Mouse (Mus musculus) spleen, adult 2 months (tissue): ENCODE results near the gene Akip1. TPM values are rescaled to one million over a fixed set of nuclear protein-coding genes. Genes with fewer than 3 reads are reported as not detected.

Experiments
- DNase-seq, 2 experiments: peaks; one replicate each; pipeline versions ENCODE4 v3.0.0 to v3.0.0-alpha.2; 2012 to 2021; ENCODE audit warnings: low spot score in 2 of 2, low read depth in 1 of 2
- H3K27ac ChIP-seq: fragments of 200-500 bp; 2 replicates; pipeline ENCODE4 v1.5.1; 2012; ENCODE audit warnings: low read length, inconsistent platforms; ENCODE audit not compliant: insufficient read depth
- H3K27me3 ChIP-seq: fragments of 200-500 bp; 2 replicates; pipeline ENCODE4 v1.6.1; 2012; ENCODE audit warnings: mild to moderate bottlenecking, moderate library complexity, low read length, inconsistent platforms; ENCODE audit not compliant: control insufficient read depth, insufficient read depth
- H3K36me3 ChIP-seq: fragments of 200-500 bp; 2 replicates; pipeline ENCODE4 v1.6.1; 2012; ENCODE audit warnings: mild to moderate bottlenecking, low read length, inconsistent platforms; ENCODE audit not compliant: control insufficient read depth, insufficient read depth
- H3K4me1 ChIP-seq: fragments of 200-500 bp; 2 replicates; pipeline ENCODE4 v1.6.1; 2011; ENCODE audit warnings: inconsistent platforms; ENCODE audit not compliant: control insufficient read depth, insufficient read depth, insufficient read length
- H3K4me3 ChIP-seq: fragments of 200-500 bp; 2 replicates; pipeline ENCODE4 v1.5.1; 2011; ENCODE audit warnings: mild to moderate bottlenecking, inconsistent platforms; ENCODE audit not compliant: insufficient read depth, insufficient read length; ENCODE audit errors: extremely low read depth
- CTCF ChIP-seq: fragments of 200-500 bp; IDR thresholded peaks from 2 replicates; pipeline ENCODE4 v1.5.1; 2011; ENCODE audit warnings: mild to moderate bottlenecking, inconsistent platforms; ENCODE audit not compliant: insufficient read depth, insufficient read length, insufficient replicate concordance; ENCODE audit errors: extremely low read depth
- POLR2A ChIP-seq: fragments of 200-500 bp; IDR thresholded peaks from 2 replicates; pipeline ENCODE4 v1.6.1; 2011; ENCODE audit warnings: low read depth, low read length, inconsistent platforms
- WGBS: fragments of 180-500 bp; shearing (Covaris S2); methylation state at CpG from one replicate; pipeline ENCODE4 v1.1.7; 2018; 5-methylcytosine and 5-hydroxymethylcytosine counted together
- polyA plus RNA-seq: library from polyadenylated mRNA; depleted of rRNA; stranded (reverse); fragments of >200 nt; gene quantifications from 2 replicates; pipeline ENCODE4 v1.2.3, GENCODE M21; 2012; rRNA removed

The Akip1 gene
- polyA plus RNA-seq, 1 experiment, result 6.9 TPM

GRCm38 (mm10) chr7:109747747-109748146, 44.3 kb downstream of the Akip1 start:
- 92% methylated on average over 1 of the region's 1 CpGs for WGBS
- H3K4me3 ChIP-seq, result no peak overlapping the region
- H3K27me3 ChIP-seq, result no peaks in the 10 kb centered on the region
- DNase-seq, result no peak
- H3K36me3 ChIP-seq, result peaks cover 9% of the 10 kb centered on the region
- H3K27ac ChIP-seq, result no peak overlapping the region
- TF ChIP-seq CTCF (no peak), POLR2A (no peak)
- H3K4me1 ChIP-seq, result peaks cover 4% of the 10 kb centered on the region; the same call in 1 of the 2 replicates

DNA sequence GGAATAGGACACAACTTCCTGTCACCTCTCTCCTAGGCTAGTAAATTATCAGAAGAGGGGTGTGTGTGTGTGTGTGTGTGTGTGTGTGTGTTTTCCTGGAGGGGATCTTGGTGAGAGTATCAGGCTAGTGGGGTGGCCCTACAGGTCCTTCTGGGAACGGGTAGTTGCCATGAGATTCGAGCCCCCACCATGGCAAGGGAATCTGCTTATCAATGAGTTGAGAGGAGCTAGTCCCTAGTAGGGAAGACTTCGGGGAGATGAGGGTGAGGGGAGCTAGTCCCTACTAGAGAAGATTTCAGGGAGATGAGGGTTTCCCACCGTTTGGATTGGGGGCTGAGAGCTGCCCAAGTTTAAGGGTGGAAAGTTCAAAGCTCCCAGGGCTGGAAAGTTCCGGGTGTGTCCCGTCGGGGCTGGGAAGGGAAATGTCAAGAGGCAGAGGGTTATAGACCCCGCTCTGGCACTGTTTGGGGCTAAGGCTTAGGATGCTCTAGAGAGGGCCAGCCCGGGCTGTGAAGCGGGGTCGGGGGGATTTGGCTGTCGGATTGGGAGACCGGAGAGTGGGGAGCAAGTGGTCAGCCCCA, 48.0 kb downstream of the Akip1 start:
- 5% methylated on average over 13 of the region's 13 CpGs for WGBS
- TF ChIP-seq CTCF, result no peak
- Histone ChIP-seq H3K27ac (peak overlapping the region; percentile 81), H3K4me3 (peak overlapping the region; percentile 98), H3K4me1 (peaks cover 5% of the 10 kb centered on the region; the same call in 1 of the 2 replicates), H3K36me3 (no peaks in the 10 kb centered on the region; the same call in 1 of the 2 replicates), H3K27me3 (no peaks in the 10 kb centered on the region)
- DNase-seq, result no peak

DNA sequence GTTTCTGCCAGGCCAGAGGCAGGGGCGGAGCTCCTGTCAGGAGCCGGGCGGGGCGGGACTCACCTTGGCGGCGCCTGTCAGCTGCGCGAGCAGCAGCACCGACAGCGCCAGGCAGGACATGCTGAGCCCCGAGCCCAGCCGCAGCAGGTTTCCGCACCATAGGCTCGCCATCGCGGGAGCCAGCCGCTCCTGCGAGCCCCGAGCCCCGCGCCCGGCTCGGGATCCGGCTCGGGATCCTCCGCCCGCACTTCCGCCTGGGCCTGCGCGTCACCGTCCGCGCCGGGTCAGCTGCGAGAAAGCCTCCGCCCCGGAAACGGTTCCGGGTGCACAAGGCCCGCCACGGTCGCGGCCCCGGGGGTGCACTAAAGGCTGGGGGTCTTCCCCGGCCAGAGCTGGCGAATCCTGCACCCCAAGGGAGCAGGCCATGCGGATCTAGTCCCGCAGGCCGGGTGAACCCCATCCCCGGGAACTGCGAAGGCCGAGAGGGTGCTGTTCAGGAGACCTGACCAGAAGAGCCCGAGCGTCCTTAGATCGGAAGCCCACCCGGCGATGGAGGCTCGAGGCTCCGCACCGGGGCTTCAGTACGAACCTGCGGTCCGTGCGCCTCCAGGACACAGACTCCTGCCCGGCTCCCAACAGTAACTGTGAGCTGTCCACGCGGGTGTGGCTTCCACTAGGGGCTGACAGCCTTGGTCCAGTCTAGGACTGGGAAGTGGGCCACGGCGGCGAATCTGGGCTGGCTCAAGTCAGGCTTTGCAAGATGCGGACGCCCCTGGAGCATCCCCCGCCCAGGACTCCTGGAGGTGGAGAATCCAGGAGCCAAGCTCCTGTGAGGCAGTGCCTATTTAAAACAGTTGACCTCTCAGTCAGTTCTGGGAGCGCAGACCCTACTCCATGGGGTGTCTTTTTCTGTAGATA, 48.8 kb downstream of the Akip1 start, which contains the start of gene Tmem9b:
Gene Tmem9b, minus strand, starts transcription at position 868 of the 918 bp plus-strand sequence.
- Histone ChIP-seq H3K27ac (peak within 1 kb of the TSS; percentile 81), H3K4me1 (peaks cover 5% of the 10 kb centered on the region; the same call in 1 of the 2 replicates), H3K36me3 (no peaks in the 10 kb centered on the region), H3K27me3 (no peaks in the 10 kb centered on the region), H3K4me3 (peak within 1 kb of the TSS; percentile 98)
- peak; percentile 30 to 75 for DNase-seq
- TF ChIP-seq POLR2A (peak; percentile 18; the same call in 1 of the 2 replicates), CTCF (no peak)
- WGBS, result 2% methylated on average over 74 of the region's 74 CpGs

DNA sequence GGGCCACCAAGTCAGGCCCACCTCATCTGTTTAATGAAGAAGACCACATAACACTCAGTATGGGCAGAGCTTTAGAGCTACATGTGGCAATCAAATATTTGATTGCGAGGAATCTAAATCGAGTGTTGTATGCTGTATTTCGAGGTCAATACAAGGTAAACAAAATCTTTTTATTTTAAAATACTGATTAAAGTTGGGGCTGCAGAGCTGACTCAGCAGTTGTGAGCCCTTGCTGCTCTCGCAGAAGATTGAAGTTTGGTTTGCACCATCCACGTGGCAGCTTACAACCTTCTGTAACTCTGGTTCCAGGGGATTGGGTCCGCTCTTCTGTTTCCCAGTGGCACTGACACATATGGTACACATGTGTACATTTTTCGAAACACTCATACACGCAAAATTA, 50.5 kb downstream of the Akip1 start:
- Histone ChIP-seq H3K27ac (no peak overlapping the region), H3K27me3 (no peaks in the 10 kb centered on the region), H3K36me3 (no peaks in the 10 kb centered on the region), H3K4me1 (peaks cover 5% of the 10 kb centered on the region; the same call in 1 of the 2 replicates), H3K4me3 (no peak overlapping the region)
- TF ChIP-seq CTCF (no peak), POLR2A (no peak)
- no peak for DNase-seq
- 95% methylated on average over 8 of the region's 8 CpGs for WGBS

GRCm38 (mm10) chr7:109756291-109756690, 52.8 kb downstream of the Akip1 start:
- H3K27ac ChIP-seq, result no peak overlapping the region
- no peak overlapping the region for H3K4me3 ChIP-seq
- DNase-seq, result no peak
- TF ChIP-seq POLR2A (no peak), CTCF (no peak)
- WGBS, result 99% methylated on average over 3 of the region's 3 CpGs
- no peaks in the 10 kb centered on the region for H3K27me3 ChIP-seq
- H3K4me1 ChIP-seq, result peaks cover 2% of the 10 kb centered on the region; the same call in 1 of the 2 replicates
- no peaks in the 10 kb centered on the region for H3K36me3 ChIP-seq

Other genes with a start within 250 kb of the Akip1 start
- 0.06 and 0.08 TPM in 2 replicates for gene Trim66, start 195.6 kb upstream of the Akip1 start, polyA plus RNA-seq
- 448 and 545 TPM in 2 replicates for gene Rpl27a, start 184.5 kb upstream of the Akip1 start, polyA plus RNA-seq
- gene St5, start 85 bp upstream of the Akip1 start, polyA plus RNA-seq, result 29.9 and 34.6 TPM in 2 replicates
- gene BC051019, start 20.2 kb downstream of the Akip1 start, polyA plus RNA-seq, result 0.08 and 0.15 TPM in 2 replicates
- 0.16 and 0.23 TPM in 2 replicates for gene Ascl3, start 28.0 kb downstream of the Akip1 start, polyA plus RNA-seq
- 18.3 and 24.5 TPM in 2 replicates for gene Tmem9b, start 49.2 kb downstream of the Akip1 start, polyA plus RNA-seq
- gene Nrip3, start 78.3 kb downstream of the Akip1 start, polyA plus RNA-seq, result 0.38 and 0.67 TPM in 2 replicates
- gene Scube2, start 162.0 kb downstream of the Akip1 start, polyA plus RNA-seq, result 0.21 and 0.22 TPM in 2 replicates